Mouse (Mus musculus) E14TG2a.4 (cell line): ENCODE measurements around the gene Cela3b.
"Not testable (repeated sequence)": the region's sequence is repeated elsewhere in the genome, so short reads cannot be mapped to it uniquely, and the experiment has no call there.

Experiments used
- CTCF ChIP-seq: conservative IDR thresholded peaks from 2 replicates; pipeline ENCODE4 v1.5.1; 2014; ENCODE audit warnings: low read length
- POU5F1 ChIP-seq: IDR thresholded peaks from 2 replicates; pipeline ENCODE4 v1.6.1; 2014; ENCODE audit warnings: low read length, borderline replicate concordance

GRCm38 (mm10) chr4:137432700-137433550 lies 2.6 kb upstream of the Cela3b start:
- TF ChIP-seq CTCF, POU5F1: not testable (repeated sequence)
